Mouse (Mus musculus) kidney, adult 18-20 months (tissue): ENCODE measurements around the gene Tgfbr3l.

ENCODE experiments used
- DNase-seq: peaks from one replicate; pipeline ENCODE4 v3.0.0; 2021

Gene Tgfbr3l

GRCm38 (mm10) chr8:4269609-4270008, 21.6 kb downstream of the Tgfbr3l start:
- no peak for DNase-seq

GRCm38 (mm10) chr8:4275275-4276110, 27.5 kb downstream of the Tgfbr3l start, which contains the start of gene Timm44:
Gene Timm44 (minus strand): TSS chr8:4275913.
- DNase-seq = peak; percentile 95

- no peak for DNase-seq
Observed at GRCm38 (mm10) chr8:4276111-4276465, 28.1 kb downstream of the Tgfbr3l start.

GRCm38 (mm10) chr8:4292738-4293137, 44.7 kb downstream of the Tgfbr3l start:
- no peak for DNase-seq

- no peak for DNase-seq
Observed at GRCm38 (mm10) chr8:4297822-4298221, 49.8 kb downstream of the Tgfbr3l start.
